Mouse (Mus musculus) forebrain, postnatal 0 days (tissue): ENCODE results near the gene 1700029F12Rik. TPM values are rescaled to one million over a fixed set of nuclear protein-coding genes. Genes with fewer than 3 reads are reported as not detected.

ENCODE experiments used
- ATAC-seq: fragments of 200-750 bp; cut with Nextera tagmentation; 2 replicates; pipeline ENCODE4 v1.8.0; 2017; ENCODE audit warnings: mild to moderate bottlenecking, moderate library complexity
- DNase-seq: peaks from one replicate; pipeline ENCODE4 v3.0.0-alpha.2; 2015
- H3K27ac ChIP-seq: fragments of 300-500 bp; sonication (generic); 2 replicates; pipeline ENCODE4 v1.5.1; 2014; ENCODE audit warnings: low read depth, mild to moderate bottlenecking, antibody characterized with exemption, low read length, moderate library complexity, mixed read lengths
- H3K27me3 ChIP-seq: fragments of 300-500 bp; sonication (generic); 2 replicates; pipeline ENCODE4 v1.6.1; 2014; ENCODE audit warnings: mild to moderate bottlenecking, low read length, mixed read lengths; ENCODE audit not compliant: insufficient read depth
- H3K36me3 ChIP-seq: fragments of 300-500 bp; sonication (generic); 2 replicates; pipeline ENCODE4 v1.6.1; 2014; ENCODE audit warnings: mild to moderate bottlenecking, moderate library complexity; ENCODE audit not compliant: insufficient read depth
- H3K4me1 ChIP-seq: fragments of 300-500 bp; sonication (generic); 2 replicates; pipeline ENCODE4 v1.6.1; 2014; ENCODE audit warnings: antibody characterized with exemption; ENCODE audit not compliant: insufficient read depth
- H3K4me2 ChIP-seq: fragments of 300-500 bp; sonication (generic); 2 replicates; pipeline ENCODE4 v1.6.1; 2014; ENCODE audit warnings: low read depth, mild to moderate bottlenecking, moderate library complexity
- H3K4me3 ChIP-seq: fragments of 300-500 bp; sonication (generic); 2 replicates; pipeline ENCODE4 v1.5.1; 2014; ENCODE audit warnings: low read depth, low read length, mixed read lengths
- H3K9ac ChIP-seq: fragments of 300-500 bp; sonication (generic); 2 replicates; pipeline ENCODE4 v1.6.1; 2014; ENCODE audit warnings: mild to moderate bottlenecking
- H3K9me3 ChIP-seq: fragments of 300-500 bp; sonication (generic); 2 replicates; pipeline ENCODE4 v1.6.1; 2016; ENCODE audit warnings: low read length
- CTCF ChIP-seq: sonication (generic); IDR thresholded peaks from 2 replicates; pipeline ENCODE4 v1.5.1; 2016; ENCODE audit warnings: antibody characterized with exemption, control low read depth, low read depth
- WGBS: fragments of 180-500 bp; shearing (Covaris S2); extraction: QIAGEN DNeasy Blood & Tissue Kit; methylation state at CpG from one replicate; pipeline ENCODE4 v1.1.7; 2014; 5-methylcytosine and 5-hydroxymethylcytosine counted together
- polyA plus RNA-seq: library from polyadenylated mRNA; unstranded; fragments of >200 nt; fragmentation: Nextera tagmentation; extraction: Ambion mirVana; gene quantifications from 2 replicates; pipeline ENCODE4 v1.2.1, GENCODE M21; 2015
- total RNA-seq: library from RNA; depleted of rRNA; stranded (reverse); fragments of >200 nt; gene quantifications from 2 replicates; pipeline ENCODE4 v1.2.3, GENCODE M21; 2014; rRNA removed

1700029F12Rik gene
- total RNA-seq (not detected in 2 replicates), polyA plus RNA-seq (not detected in 2 replicates)

- no peak for DNase-seq
- H3K27me3 ChIP-seq, result no peaks in the 10 kb centered on the region
- no peak within 1 kb of the TSS for H3K4me2 ChIP-seq
- WGBS, result 82% methylated on average over 2 of the region's 2 CpGs
- no peak within 1 kb of the TSS for H3K9ac ChIP-seq
- no peaks in the 10 kb centered on the region for H3K4me1 ChIP-seq
- TF ChIP-seq CTCF, result no peak
- H3K36me3 ChIP-seq, result no peaks in the 10 kb centered on the region
- no peak for ATAC-seq
- H3K9me3 ChIP-seq, result no peaks in the 10 kb centered on the region
- H3K4me3 ChIP-seq, result no peak within 1 kb of the TSS
- H3K27ac ChIP-seq, result no peak within 1 kb of the TSS
These were observed at the start of gene 1700029F12Rik for GRCm38 (mm10) chr13:97034262-97034661. TSS of gene 1700029F12Rik (minus strand) at chr13:97034362.

GRCm38 (mm10) chr13:97082432-97082831 is 48.3 kb upstream of the 1700029F12Rik start:
- Histone ChIP-seq H3K36me3 (no peaks in the 10 kb centered on the region), H3K9me3 (no peaks in the 10 kb centered on the region), H3K27me3 (no peaks in the 10 kb centered on the region), H3K4me3 (no peak overlapping the region), H3K4me1 (no peaks in the 10 kb centered on the region), H3K4me2 (no peak overlapping the region), H3K27ac (no peak overlapping the region), H3K9ac (no peak overlapping the region)
- no peak for TF ChIP-seq CTCF
- ATAC-seq (no peak), DNase-seq (no peak)
- WGBS, result 94% methylated on average over 7 of the region's 7 CpGs

- no peak overlapping the region for H3K4me2 ChIP-seq
- H3K4me1 ChIP-seq, result no peaks in the 10 kb centered on the region
- no peak overlapping the region for H3K4me3 ChIP-seq
- H3K9me3 ChIP-seq, result no peaks in the 10 kb centered on the region
- no peak overlapping the region for H3K9ac ChIP-seq
- 88% methylated on average over 3 of the region's 3 CpGs for WGBS
- H3K27me3 ChIP-seq, result no peaks in the 10 kb centered on the region
- no peaks in the 10 kb centered on the region for H3K36me3 ChIP-seq
- TF ChIP-seq CTCF, result no peak
- DNase-seq, result no peak
- ATAC-seq, result no peak
- no peak overlapping the region for H3K27ac ChIP-seq
These were observed 46.5 kb upstream of the 1700029F12Rik start for GRCm38 (mm10) chr13:97080615-97081014.

GRCm38 (mm10) chr13:97080201-97080600 is 46.0 kb upstream of the 1700029F12Rik start:
- DNase-seq (no peak), ATAC-seq (no peak)
- no peak overlapping the region for H3K4me3 ChIP-seq
- H3K27me3 ChIP-seq, result no peaks in the 10 kb centered on the region
- H3K27ac ChIP-seq, result no peak overlapping the region
- no peak overlapping the region for H3K9ac ChIP-seq
- no peaks in the 10 kb centered on the region for H3K4me1 ChIP-seq
- H3K4me2 ChIP-seq, result no peak overlapping the region
- H3K36me3 ChIP-seq, result no peaks in the 10 kb centered on the region
- H3K9me3 ChIP-seq, result no peaks in the 10 kb centered on the region
- 67% methylated on average over 2 of the region's 2 CpGs for WGBS
- TF ChIP-seq CTCF, result no peak

- no peak overlapping the region for H3K9ac ChIP-seq
- WGBS, result 91% methylated on average over 2 of the region's 2 CpGs
- H3K4me2 ChIP-seq, result no peak overlapping the region
- ATAC-seq, result no peak
- no peaks in the 10 kb centered on the region for H3K36me3 ChIP-seq
- no peak overlapping the region for H3K27ac ChIP-seq
- H3K4me1 ChIP-seq, result no peaks in the 10 kb centered on the region
- TF ChIP-seq CTCF, result no peak
- H3K4me3 ChIP-seq, result no peak overlapping the region
- no peaks in the 10 kb centered on the region for H3K9me3 ChIP-seq
- no peaks in the 10 kb centered on the region for H3K27me3 ChIP-seq
- no peak for DNase-seq
These were observed 43.4 kb upstream of the 1700029F12Rik start for GRCm38 (mm10) chr13:97077556-97077955.

GRCm38 (mm10) chr13:97073497-97073896 is 39.3 kb upstream of the 1700029F12Rik start:
- no peaks in the 10 kb centered on the region for H3K27me3 ChIP-seq
- no peak overlapping the region for H3K27ac ChIP-seq
- no peak for TF ChIP-seq CTCF
- peak overlapping the region; percentile 78; the same call in 1 of the 2 replicates for H3K4me2 ChIP-seq
- DNase-seq (no peak), ATAC-seq (no peak)
- H3K9me3 ChIP-seq, result no peaks in the 10 kb centered on the region
- H3K9ac ChIP-seq, result no peak overlapping the region
- no peaks in the 10 kb centered on the region for H3K4me1 ChIP-seq
- no peaks in the 10 kb centered on the region for H3K36me3 ChIP-seq
- no peak overlapping the region for H3K4me3 ChIP-seq
- 15% methylated on average over 1 of the region's 1 CpGs for WGBS

- under 1% methylated on average over 46 of the region's 76 CpGs for WGBS
- Histone ChIP-seq H3K4me3 (peak overlapping the region; percentile 86), H3K27ac (peak overlapping the region; percentile 89), H3K9me3 (no peaks in the 10 kb centered on the region), H3K27me3 (peaks cover 8% of the 10 kb centered on the region; the same call in 1 of the 2 replicates), H3K36me3 (no peaks in the 10 kb centered on the region), H3K4me2 (peak overlapping the region; percentile 78), H3K9ac (peak overlapping the region; percentile 87), H3K4me1 (no peaks in the 10 kb centered on the region)
- peak; percentile 76 for ATAC-seq
- no peak for TF ChIP-seq CTCF
- peak; percentile 68 for DNase-seq
These were observed 37.6 kb upstream of the 1700029F12Rik start for GRCm38 (mm10) chr13:97071626-97072241.
